Mouse (Mus musculus) spleen, adult 2 months (tissue): ENCODE results near the gene Prmt7.

Source experiments
- CTCF ChIP-seq: fragments of 200-500 bp; IDR thresholded peaks from 2 replicates; pipeline ENCODE4 v1.5.1; 2011; ENCODE audit warnings: mild to moderate bottlenecking, inconsistent platforms; ENCODE audit not compliant: insufficient read depth, insufficient read length, insufficient replicate concordance; ENCODE audit errors: extremely low read depth
- POLR2A ChIP-seq: fragments of 200-500 bp; IDR thresholded peaks from 2 replicates; pipeline ENCODE4 v1.6.1; 2011; ENCODE audit warnings: low read depth, low read length, inconsistent platforms

GRCm38 (mm10) chr8:106191639-106192038 lies 19.1 kb upstream of the Prmt7 start:
- TF ChIP-seq CTCF (no peak), POLR2A (no peak)
